Mouse (Mus musculus) MEL (cell line): ENCODE results near the gene Gdap2. TPM values are rescaled to one million over a fixed set of nuclear protein-coding genes. Genes with fewer than 3 reads are reported as not detected.

ENCODE experiments used
- DNase-seq: peaks from one replicate; pipeline ENCODE4 v3.0.0; 2011; ENCODE audit warnings: low read depth, low spot score
- H3K27ac ChIP-seq: 2 replicates; pipeline ENCODE4 v1.5.1; 2012; ENCODE audit warnings: low read depth, mild to moderate bottlenecking, control low read depth, low read length, moderate library complexity; ENCODE audit not compliant: control insufficient read depth
- H3K27me3 ChIP-seq, 2 experiments: fragments of 150-350 bp in 1 of 2; sonication (generic) in 1 of 2; 2 replicates each; pipeline ENCODE4 v1.6.1; 2012; ENCODE audit warnings: low read length in 2 of 2, mild to moderate bottlenecking in 2 of 2, improper control_type of control experiment in 1 of 2, moderate library complexity in 1 of 2; ENCODE audit not compliant: insufficient read depth in 2 of 2, control insufficient read depth in 1 of 2
- H3K36me3 ChIP-seq, 2 experiments: 2 replicates each; pipeline ENCODE4 v1.6.1; 2012 to 2014; ENCODE audit warnings: low read length in 2 of 2, improper control_type of control experiment in 1 of 2, inconsistent platforms in 1 of 2, mild to moderate bottlenecking in 1 of 2; ENCODE audit not compliant: insufficient read depth in 2 of 2, control insufficient read depth in 1 of 2
- H3K4me1 ChIP-seq, 2 experiments: fragments of 150-350 bp in 1 of 2; sonication (generic) in 1 of 2; 2 replicates each; pipeline ENCODE4 v1.6.1; 2012; ENCODE audit warnings: low read length in 2 of 2, improper control_type of control experiment in 1 of 2, mild to moderate bottlenecking in 1 of 2; ENCODE audit not compliant: insufficient read depth in 2 of 2, control insufficient read depth in 1 of 2
- H3K4me3 ChIP-seq, 2 experiments: fragments of 150-350 bp in 1 of 2; sonication (generic) in 1 of 2; 2 replicates each; pipeline ENCODE4 v1.5.1; 2012; ENCODE audit warnings: low read depth in 2 of 2, low read length in 2 of 2, mild to moderate bottlenecking in 2 of 2, moderate library complexity in 2 of 2, control low read depth in 1 of 2, improper control_type of control experiment in 1 of 2; ENCODE audit not compliant: control insufficient read depth in 1 of 2, insufficient read depth in 1 of 2
- H3K79me2 ChIP-seq: 2 replicates; pipeline ENCODE4 v1.6.1; 2012; ENCODE audit warnings: mild to moderate bottlenecking, low read length, moderate library complexity; ENCODE audit not compliant: control insufficient read depth, poor library complexity, insufficient read depth
- H3K9ac ChIP-seq: 2 replicates; pipeline ENCODE4 v1.6.1; 2012; ENCODE audit warnings: low read depth, mild to moderate bottlenecking, control low read depth, low read length, moderate library complexity; ENCODE audit not compliant: control insufficient read depth, poor library complexity, severe bottlenecking
- H3K9me3 ChIP-seq: fragments of 150-350 bp; sonication (generic); replicated peaks from 2 replicates; pipeline ENCODE4 v1.6.1; 2012; ENCODE audit warnings: mild to moderate bottlenecking, low read length, improper control_type of control experiment, moderate library complexity; ENCODE audit not compliant: insufficient read depth
- BHLHE40 ChIP-seq: IDR thresholded peaks from 2 replicates; pipeline ENCODE4 v1.6.1; 2012; ENCODE audit warnings: low read depth, mild to moderate bottlenecking, inconsistent platforms, low read length, improper control_type of control experiment, borderline replicate concordance
- ELF1 ChIP-seq: IDR thresholded peaks from 2 replicates; pipeline ENCODE4 v1.6.1; 2014; ENCODE audit warnings: low read depth, mild to moderate bottlenecking, inconsistent platforms, low read length, improper control_type of control experiment, moderate library complexity
- ETS1 ChIP-seq: IDR thresholded peaks from 2 replicates; pipeline ENCODE4 v1.6.1; 2012; ENCODE audit warnings: low read depth, mild to moderate bottlenecking, inconsistent platforms, low read length, improper control_type of control experiment, moderate library complexity
- HCFC1 ChIP-seq: IDR thresholded peaks from 2 replicates; pipeline ENCODE4 v1.6.1; 2012; ENCODE audit warnings: low read depth, mild to moderate bottlenecking, inconsistent platforms, low read length, improper control_type of control experiment, moderate library complexity
- JUND ChIP-seq: IDR thresholded peaks from 2 replicates; pipeline ENCODE4 v1.6.1; 2011; ENCODE audit warnings: low read depth, mild to moderate bottlenecking, improper control_type of control experiment, low read length
- KAT2A ChIP-seq: conservative IDR thresholded peaks from 2 replicates; pipeline ENCODE4 v1.6.1; 2012; ENCODE audit warnings: low read depth, low read length, improper control_type of control experiment, inconsistent platforms
- MAFK ChIP-seq: IDR thresholded peaks from 2 replicates; pipeline ENCODE4 v1.6.1; 2011; ENCODE audit warnings: low read depth, mild to moderate bottlenecking, low read length, improper control_type of control experiment, borderline replicate concordance
- MAZ ChIP-seq: IDR thresholded peaks from 2 replicates; pipeline ENCODE4 v1.6.1; 2012; ENCODE audit warnings: low read depth, mild to moderate bottlenecking, inconsistent platforms, low read length, improper control_type of control experiment
- MYB ChIP-seq: IDR thresholded peaks from 2 replicates; pipeline ENCODE4 v1.6.1; 2011; ENCODE audit warnings: mild to moderate bottlenecking, low read depth, low read length, improper control_type of control experiment
- NELFE ChIP-seq: IDR thresholded peaks from 2 replicates; pipeline ENCODE4 v1.6.1; 2011; ENCODE audit warnings: low read depth, low read length, improper control_type of control experiment
- TBP ChIP-seq: IDR thresholded peaks from 2 replicates; pipeline ENCODE4 v1.8.0; 2011; ENCODE audit warnings: low read depth, low read length, improper control_type of control experiment
- ZC3H11A ChIP-seq: IDR thresholded peaks from 2 replicates; pipeline ENCODE4 v1.6.1; 2012; ENCODE audit warnings: low read depth, mild to moderate bottlenecking, inconsistent platforms, low read length, improper control_type of control experiment
- ZNF384 ChIP-seq: IDR thresholded peaks from 2 replicates; pipeline ENCODE4 v1.6.1; 2012; ENCODE audit warnings: low read depth, mild to moderate bottlenecking, inconsistent platforms, low read length, improper control_type of control experiment
- polyA plus RNA-seq, 2 experiments: library from polyadenylated mRNA; stranded (reverse) in 1 of 2; unstranded in 1 of 2; fragments of >175 nt in 1 of 2; fragments of >200 nt in 1 of 2; gene quantifications; 2 replicates each; pipeline versions ENCODE4 v1.2.1 to v1.2.4; 2012; ENCODE audit warnings: low replicate concordance in 2 of 2, low read depth in 1 of 2; ENCODE audit not compliant: insufficient read length in 2 of 2, insufficient read depth in 1 of 2, missing spikeins in 1 of 2
- total RNA-seq: library from RNA; depleted of rRNA; stranded (reverse); fragments of 300-350 nt; gene quantifications from 2 replicates; pipeline ENCODE4 v1.2.3, GENCODE M21; 2012; rRNA removed

Gdap2 gene
- total and polyA plus RNA-seq, 3 experiments: 14.6 to 17.3 TPM; not detected in 1

GRCm38 (mm10) chr3:100246286-100246825 is 84.2 kb downstream of the Gdap2 start:
- no peak for DNase-seq
- H3K4me3 ChIP-seq: no peak overlapping the region
- no peaks in the 10 kb centered on the region for H3K36me3 ChIP-seq
- no peaks in the 10 kb centered on the region for H3K4me1 ChIP-seq
- H3K9ac ChIP-seq: no peak overlapping the region
- no peaks in the 10 kb centered on the region; a peak in 2 of 4 replicates for H3K27me3 ChIP-seq
- TF ChIP-seq NELFE (no peak), TBP (no peak), ZC3H11A (no peak), MAFK (no peak), KAT2A (no peak), ZNF384 (no peak), ELF1 (no peak), JUND (no peak), BHLHE40 (no peak), ETS1 (no peak), HCFC1 (no peak), MAZ (no peak), MYB (no peak)
- H3K79me2 ChIP-seq: no peaks in the 10 kb centered on the region
- no peaks in the 10 kb centered on the region for H3K9me3 ChIP-seq
- H3K27ac ChIP-seq: no peak overlapping the region

Other genes starting within 250 kb of the Gdap2 start
- gene Wdr3, start within 50 bp of the Gdap2 start, total RNA-seq: 109 and 123 TPM in 2 replicates
- 100 to 1,000 TPM in 1 of 2 experiments, 10 to 100 TPM in 1; 76.5 to 160 TPM for gene Wdr3, start within 50 bp of the Gdap2 start, polyA plus RNA-seq